Mouse (Mus musculus) embryonic fibroblast, embryonic 13.5 days (primary cell): ENCODE measurements around the gene Osbpl6.

ENCODE experiments used
- CTCF ChIP-seq: IDR thresholded peaks from 2 replicates; pipeline ENCODE4 v1.5.1; 2011; ENCODE audit warnings: mild to moderate bottlenecking, control low read depth, low read length, moderate library complexity, borderline replicate concordance; ENCODE audit not compliant: insufficient read depth
- POLR2A ChIP-seq: IDR thresholded peaks from 2 replicates; pipeline ENCODE4 v1.6.1; 2011; ENCODE audit warnings: low read depth, mild to moderate bottlenecking, control low read depth, low read length, moderate library complexity

DNA sequence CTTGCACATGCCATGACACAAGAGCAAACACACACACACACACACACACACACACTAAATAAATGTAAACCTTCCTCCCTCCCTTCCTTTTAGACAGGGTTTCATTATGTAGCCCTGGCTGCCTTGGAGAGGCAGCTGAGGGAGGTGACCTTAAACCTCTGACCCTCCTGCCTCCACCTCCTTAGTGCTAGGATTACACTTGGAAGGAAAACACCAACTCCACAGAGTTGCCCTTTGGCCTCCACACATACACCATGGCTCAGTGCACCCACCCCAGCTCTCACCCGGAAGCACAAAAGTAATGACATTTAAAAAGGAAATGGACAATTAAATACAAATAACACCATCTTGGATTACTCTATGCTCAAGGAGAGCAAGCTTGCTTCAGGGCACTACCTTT is 215.4 kb downstream of the Osbpl6 start:
- TF ChIP-seq CTCF (no peak), POLR2A (no peak)
